Mouse (Mus musculus): ENCODE measurements around the gene Tcaf2. TPM values are rescaled to one million over a fixed set of nuclear protein-coding genes. Genes with fewer than 3 reads are reported as not detected.
A peak's percentile ranks its signal among the peaks of the same experiment; 100 is the strongest.

The Tcaf2 gene
- 10 to 100 TPM; 10.6 to 14.6 TPM for total RNA-seq (2021)
- 1.4 and 3.4 TPM in 2 replicates for polyA plus RNA-seq (2012; rRNA removed)
- long read RNA-seq, full-length matches to known transcripts, result 2 of 5 reads
- long read RNA-seq, partial matches to known transcripts, result 2 of 5 reads
- long read RNA-seq, other reads (novel, unspliced or antisense), result 1 of 5 reads

DNA sequence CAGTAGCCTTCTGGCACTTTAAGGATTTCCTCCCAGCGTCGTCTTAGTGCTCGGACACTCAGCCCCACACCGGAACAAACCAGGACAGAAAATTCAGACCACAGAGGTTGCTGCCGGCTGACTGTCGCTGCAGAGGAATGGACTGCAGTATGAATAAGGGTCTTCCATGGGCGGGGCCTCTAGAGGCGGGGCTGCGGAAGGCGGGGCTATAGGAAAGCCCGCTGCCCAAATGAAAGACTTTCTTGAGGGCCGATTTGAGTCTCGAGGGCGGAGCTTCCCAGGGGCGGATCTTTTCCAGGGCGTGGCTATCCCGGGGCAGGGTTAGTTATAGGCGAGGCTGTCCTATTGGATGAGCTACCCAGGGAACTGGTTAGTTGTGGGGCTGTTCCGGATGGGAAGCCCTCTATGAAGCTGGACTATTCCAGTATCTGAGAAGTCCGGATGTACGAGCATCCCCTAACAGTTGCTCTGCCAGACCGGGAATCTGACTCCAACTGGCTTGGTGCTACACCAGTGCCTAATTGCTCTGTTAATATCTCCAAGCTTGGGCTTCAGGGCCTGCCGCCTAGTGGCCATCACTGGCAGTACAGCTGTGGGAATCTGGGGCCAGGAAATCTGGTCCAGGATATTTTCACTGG is at the start of gene Tcaf2:
Gene Tcaf2 (minus strand): TSS at position 343 of the 638 bp plus-strand sequence.
- peak; percentile 95 for DNase-seq

GRCm38 (mm10) chr6:42692517-42693190 is 47.6 kb upstream of the Tcaf2 start:
- DNase-seq, result peak; percentile 92

DNA sequence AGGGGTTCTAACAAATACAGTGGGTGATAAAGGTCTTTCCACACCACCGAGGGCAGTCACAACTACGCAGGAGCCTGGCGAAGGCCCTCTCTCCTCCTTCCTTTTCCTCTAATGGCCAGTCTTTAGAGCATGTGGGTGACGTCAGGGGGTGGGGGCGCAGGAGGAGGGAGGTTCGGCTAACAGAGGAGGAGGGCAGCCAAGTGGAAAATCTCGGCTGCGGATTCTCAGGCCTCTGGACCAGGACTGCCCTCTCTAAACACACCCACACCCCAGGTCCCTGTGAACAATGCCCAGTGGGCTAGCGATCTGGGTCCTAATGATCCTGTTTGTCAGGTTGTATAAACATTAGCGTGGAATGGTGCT is 47.1 kb upstream of the Tcaf2 start:
- DNase-seq, result peak; percentile 90

DNA sequence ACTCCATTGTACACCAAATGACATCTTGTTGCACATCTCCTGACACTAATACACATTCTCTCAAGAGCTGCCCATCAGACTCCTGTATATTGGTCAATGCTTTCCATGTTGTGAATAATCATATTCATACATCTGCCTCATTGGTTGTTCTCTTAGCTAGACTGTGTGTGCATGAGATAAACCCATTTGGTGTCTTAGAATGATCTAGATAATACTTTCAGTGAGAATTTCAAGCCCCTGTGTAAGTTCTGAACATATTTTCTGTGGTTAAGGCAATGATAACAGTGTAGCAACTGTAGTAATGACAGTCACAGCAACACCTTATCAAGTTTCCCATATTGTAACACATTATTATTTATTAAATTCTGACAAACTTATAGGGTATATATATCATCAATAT is 44.7 kb upstream of the Tcaf2 start:
- DNase-seq, result no peak

- no peak for DNase-seq
Observed at GRCm38 (mm10) chr6:42687907-42688306, 42.9 kb upstream of the Tcaf2 start.

- no peak for DNase-seq
Observed at GRCm38 (mm10) chr6:42680077-42680476, 35.0 kb upstream of the Tcaf2 start.

GRCm38 (mm10) chr6:42676011-42676410 is 31.0 kb upstream of the Tcaf2 start:
- DNase-seq, result no peak

GRCm38 (mm10) chr6:42671767-42672166 is 26.7 kb upstream of the Tcaf2 start:
- no peak for DNase-seq

- no peak for DNase-seq
Observed at GRCm38 (mm10) chr6:42667722-42668121, 22.7 kb upstream of the Tcaf2 start.

DNA sequence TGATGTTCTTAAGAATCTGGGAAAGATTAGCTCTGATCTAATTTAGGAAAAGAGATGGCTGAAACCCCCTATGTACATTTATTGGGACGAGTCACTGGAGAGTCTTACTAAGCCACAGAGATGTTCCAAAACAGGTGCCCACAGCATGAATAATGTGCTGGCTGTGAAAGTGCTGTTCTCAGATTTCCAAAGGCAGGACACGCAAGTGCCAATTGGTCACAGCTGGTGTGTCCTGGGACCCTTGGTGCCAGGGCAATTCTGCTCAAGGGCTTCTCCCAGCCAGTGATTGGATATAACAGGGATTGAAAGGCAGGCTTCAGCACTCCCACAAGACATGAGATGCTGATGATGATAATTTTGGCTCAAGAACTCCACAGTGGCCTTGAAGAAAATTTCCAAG is 16.7 kb upstream of the Tcaf2 start:
- no peak for DNase-seq

DNA sequence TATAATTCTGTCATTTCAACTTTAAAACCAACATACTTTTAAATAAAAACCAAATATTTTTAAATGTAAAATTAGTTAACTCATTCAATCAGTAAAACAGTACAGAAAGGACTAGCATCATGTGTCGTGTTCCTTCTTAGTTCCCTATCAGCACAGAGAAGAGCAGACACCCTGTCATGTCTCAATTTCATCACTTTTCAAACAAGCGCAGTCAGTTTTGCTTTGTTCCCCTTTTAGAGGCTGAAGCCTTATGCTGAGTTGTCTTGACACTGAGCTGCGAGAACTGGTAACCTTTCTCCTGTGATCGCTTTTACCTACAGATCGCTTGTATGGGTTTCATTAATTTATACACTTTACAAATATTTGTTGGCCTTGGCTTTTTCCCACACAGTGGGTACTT is 10.7 kb downstream of the Tcaf2 start:
- DNase-seq, result no peak

GRCm38 (mm10) chr6:42631395-42631794 is 13.7 kb downstream of the Tcaf2 start:
- DNase-seq, result no peak

DNA sequence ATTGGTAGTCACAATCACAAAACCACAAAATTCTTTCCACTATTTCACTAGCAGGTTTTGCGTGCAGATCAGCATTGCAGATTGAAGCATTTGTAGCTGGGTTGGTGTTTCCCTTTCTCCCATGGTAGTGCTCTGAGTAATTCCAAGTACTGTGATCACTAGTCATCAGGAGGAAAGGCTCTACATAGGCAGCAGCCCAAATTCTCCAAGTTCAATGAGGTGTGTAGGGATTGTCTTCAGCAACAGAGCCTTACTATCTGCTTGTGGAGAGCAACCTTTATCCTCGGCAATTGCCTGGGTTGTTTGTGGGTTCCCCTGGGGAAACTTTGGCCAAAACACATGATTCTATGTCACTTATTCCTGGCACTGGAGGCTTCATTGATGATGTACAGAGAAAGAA is 28.1 kb downstream of the Tcaf2 start:
- no peak for DNase-seq

DNA sequence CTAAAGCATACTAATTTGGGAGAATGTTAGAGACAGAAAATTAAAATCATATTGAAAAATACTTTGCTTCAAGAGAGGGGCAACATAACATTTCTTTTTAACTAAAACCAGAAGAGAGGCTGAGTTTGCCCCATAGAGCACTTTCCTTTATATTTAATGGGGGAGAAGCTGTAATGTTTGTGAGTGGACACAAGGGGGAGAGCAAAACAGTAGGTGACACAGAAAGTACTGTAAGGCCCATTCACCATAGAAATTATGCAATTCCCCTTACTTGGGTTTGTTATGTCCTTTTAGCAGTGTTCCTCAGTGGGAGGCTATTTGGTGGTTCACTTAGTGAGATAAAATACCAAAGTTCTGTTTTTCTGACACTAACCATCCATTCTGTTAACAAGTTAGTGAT is 32.8 kb downstream of the Tcaf2 start:
- no peak for DNase-seq

DNA sequence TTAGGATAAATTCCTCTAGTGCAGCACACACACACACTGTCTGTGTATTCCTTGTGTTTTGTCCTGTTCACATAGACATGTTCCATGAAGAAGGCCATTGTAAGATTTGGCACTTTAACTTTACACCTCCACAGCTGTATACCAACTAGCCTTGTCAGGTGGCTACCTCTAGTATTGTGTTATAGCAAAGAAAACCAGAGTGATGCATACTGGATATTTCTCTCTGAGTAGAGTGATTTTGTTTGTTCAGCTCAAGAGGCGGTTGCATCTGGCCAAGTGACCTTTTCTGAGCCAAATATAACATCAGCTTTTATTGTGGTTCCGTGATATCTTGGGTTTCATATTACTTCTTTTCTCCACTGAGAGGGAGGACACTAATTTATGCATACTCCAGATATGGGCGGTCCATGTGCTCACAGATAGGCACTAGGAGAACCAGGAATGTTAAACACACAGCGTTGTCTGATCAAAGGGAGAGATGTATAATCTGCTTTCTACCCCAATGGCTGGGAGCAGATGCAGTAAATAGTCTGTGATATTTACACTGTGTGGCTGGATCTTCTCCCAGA is 34.0 kb downstream of the Tcaf2 start:
- DNase-seq, result no peak

DNA sequence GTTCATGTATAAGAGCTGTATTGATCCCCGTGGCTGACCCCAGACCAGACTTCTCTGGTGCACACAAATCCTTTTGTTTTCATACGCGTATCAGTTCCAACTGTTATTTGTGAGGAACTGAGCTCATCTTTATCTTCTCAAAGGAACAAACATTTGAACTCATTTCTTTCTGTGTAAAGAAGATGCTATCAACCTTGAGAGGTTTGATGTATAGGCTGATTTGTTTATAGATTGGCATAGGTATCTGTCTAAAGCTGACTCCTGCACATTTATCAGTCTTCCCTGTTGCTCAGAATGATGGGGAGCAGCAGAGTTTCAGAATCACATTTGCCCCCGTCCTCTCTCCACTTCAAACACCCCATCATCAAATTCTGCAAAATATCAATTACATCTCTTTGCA is 47.5 kb downstream of the Tcaf2 start, which contains the start of gene Tcaf3:
Gene Tcaf3 (minus strand): TSS at position 101 of the 400 bp plus-strand sequence.
- DNase-seq, result no peak

DNA sequence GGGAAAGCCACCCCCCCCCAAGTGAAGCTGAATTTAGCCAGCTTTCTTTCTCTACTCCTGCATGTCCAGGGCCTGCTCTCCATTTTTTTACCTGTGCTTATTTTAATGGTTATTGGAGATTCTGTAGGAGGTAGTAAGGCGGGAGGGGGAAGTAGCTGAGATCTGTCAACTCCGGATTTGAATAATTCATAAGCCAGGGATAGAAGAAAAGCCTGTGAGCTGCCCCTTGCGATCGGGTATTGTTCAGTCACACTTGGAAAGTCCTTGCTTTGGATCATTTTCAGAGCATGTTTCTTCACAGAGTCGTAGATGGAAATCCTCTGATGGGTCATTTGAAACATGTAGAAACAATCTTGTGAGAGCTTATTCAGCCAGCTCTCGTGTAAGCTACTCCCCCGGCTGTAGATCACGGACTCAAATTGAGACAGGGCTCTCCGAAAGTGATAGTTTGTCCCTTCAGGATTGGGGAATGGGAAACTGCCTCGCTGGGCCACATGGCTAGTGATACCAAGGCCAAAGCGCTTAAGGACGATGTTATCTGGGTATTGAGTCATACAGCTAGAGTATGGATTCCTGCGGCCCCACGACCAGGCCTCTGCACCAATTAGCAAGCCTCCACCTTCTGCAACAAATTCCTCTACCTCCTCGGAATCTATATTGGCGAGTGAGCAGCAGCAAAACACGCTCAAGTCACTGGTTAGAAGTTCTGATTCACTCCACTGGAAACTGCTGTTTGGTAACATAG is 51.7 kb downstream of the Tcaf2 start:
- DNase-seq, result no peak

GRCm38 (mm10) chr6:42586569-42586968 is 58.5 kb downstream of the Tcaf2 start:
- no peak for DNase-seq

DNA sequence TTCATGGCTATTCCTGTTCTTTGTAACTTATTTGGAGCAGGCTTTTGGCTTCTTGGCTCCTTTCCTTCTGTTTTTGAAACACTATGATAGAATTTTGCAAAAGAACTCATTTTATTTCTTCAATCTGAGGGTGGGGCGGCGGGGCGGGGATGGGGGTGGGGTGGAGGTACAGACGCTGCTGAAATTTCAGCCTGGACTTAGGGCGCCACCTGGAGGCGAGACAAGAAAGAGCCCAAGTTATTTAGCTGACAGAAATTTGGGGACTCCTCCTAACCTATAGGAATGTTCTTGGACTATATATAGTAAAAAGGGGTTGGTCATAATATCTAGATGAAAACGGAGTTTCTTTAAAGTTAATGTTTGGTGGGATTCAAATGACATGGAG is 61.6 kb downstream of the Tcaf2 start:
- DNase-seq, result peak; percentile 72

GRCm38 (mm10) chr6:42582741-42583487 is 62.1 kb downstream of the Tcaf2 start:
- peak; percentile 11 for DNase-seq

- DNase-seq, result peak; percentile 33
Observed at GRCm38 (mm10) chr6:42578678-42579077, 66.4 kb downstream of the Tcaf2 start.

DNA sequence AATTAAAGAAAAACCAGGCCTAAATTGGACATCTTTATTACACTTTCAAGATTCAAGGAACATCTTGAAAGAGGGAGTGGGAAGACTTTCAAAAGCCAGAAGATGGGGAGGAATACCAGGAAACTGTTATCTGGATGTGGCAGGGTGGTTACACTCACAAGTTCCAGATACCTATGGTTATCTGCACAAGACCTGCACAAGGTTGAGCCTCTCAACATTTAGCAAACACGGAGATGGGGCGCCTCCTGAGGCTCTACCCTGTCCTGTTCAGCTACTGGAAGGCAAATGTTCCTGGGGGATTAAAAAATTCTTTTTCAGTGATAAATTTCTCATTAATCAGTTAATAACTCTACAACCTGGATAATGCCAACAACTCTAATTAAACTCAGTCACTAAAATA is 67.6 kb downstream of the Tcaf2 start:
- DNase-seq, result no peak

Measured in adrenal gland, adult 2 months (tissue).